Mouse (Mus musculus) small intestine, adult 2 months (tissue): ENCODE results near the gene Fv1. TPM values are rescaled to one million over a fixed set of nuclear protein-coding genes. Genes with fewer than 3 reads are reported as not detected.
"Not testable (repeated sequence)": the region's sequence is repeated elsewhere in the genome, so short reads cannot be mapped to it uniquely, and the experiment has no call there.

ENCODE experiments used
- H3K27ac ChIP-seq: fragments of 200-500 bp; 2 replicates; pipeline ENCODE4 v1.5.1; 2012; ENCODE audit warnings: low read depth, low read length, control low read depth, inconsistent platforms; ENCODE audit not compliant: insufficient read depth
- H3K27me3 ChIP-seq: fragments of 200-500 bp; 2 replicates; pipeline ENCODE4 v1.6.1; 2012; ENCODE audit warnings: mild to moderate bottlenecking, moderate library complexity, low read length, inconsistent platforms; ENCODE audit not compliant: control insufficient read depth, insufficient read depth
- H3K36me3 ChIP-seq: fragments of 200-500 bp; 2 replicates; pipeline ENCODE4 v1.6.1; 2012; ENCODE audit warnings: mild to moderate bottlenecking, low read length, control low read depth, inconsistent platforms; ENCODE audit not compliant: control insufficient read depth, insufficient read depth
- H3K4me1 ChIP-seq: fragments of 200-500 bp; 2 replicates; pipeline ENCODE4 v1.6.1; 2012; ENCODE audit warnings: low read length, inconsistent platforms, mixed read lengths; ENCODE audit not compliant: control insufficient read depth, insufficient read depth, insufficient read length
- H3K4me3 ChIP-seq: fragments of 200-500 bp; 2 replicates; pipeline ENCODE4 v1.5.1; 2012; ENCODE audit warnings: low read depth, mild to moderate bottlenecking, control low read depth, inconsistent platforms, low read length, moderate library complexity
- CTCF ChIP-seq: fragments of 200-500 bp; IDR thresholded peaks from 2 replicates; pipeline ENCODE4 v1.5.1; 2012; ENCODE audit warnings: low read depth, mild to moderate bottlenecking, control low read depth, inconsistent platforms, low read length, moderate library complexity, mixed read lengths; ENCODE audit not compliant: insufficient replicate concordance, insufficient read length; ENCODE audit errors: extremely low read depth
- POLR2A ChIP-seq: fragments of 200-500 bp; IDR thresholded peaks from 2 replicates; pipeline ENCODE4 v1.6.1; 2012; ENCODE audit warnings: low read depth, mild to moderate bottlenecking, control low read depth, inconsistent platforms, low read length, moderate library complexity
- WGBS: fragments of 180-500 bp; shearing (Covaris S2); methylation state at CpG from one replicate; pipeline ENCODE4 v1.1.7; 2018; 5-methylcytosine and 5-hydroxymethylcytosine counted together
- polyA plus RNA-seq: library from polyadenylated mRNA; depleted of rRNA; stranded (reverse); fragments of >200 nt; gene quantifications from 2 replicates; pipeline ENCODE4 v1.2.3, GENCODE M21; 2012

The Fv1 gene
- polyA plus RNA-seq, 1 experiment, result 0.41 TPM

DNA sequence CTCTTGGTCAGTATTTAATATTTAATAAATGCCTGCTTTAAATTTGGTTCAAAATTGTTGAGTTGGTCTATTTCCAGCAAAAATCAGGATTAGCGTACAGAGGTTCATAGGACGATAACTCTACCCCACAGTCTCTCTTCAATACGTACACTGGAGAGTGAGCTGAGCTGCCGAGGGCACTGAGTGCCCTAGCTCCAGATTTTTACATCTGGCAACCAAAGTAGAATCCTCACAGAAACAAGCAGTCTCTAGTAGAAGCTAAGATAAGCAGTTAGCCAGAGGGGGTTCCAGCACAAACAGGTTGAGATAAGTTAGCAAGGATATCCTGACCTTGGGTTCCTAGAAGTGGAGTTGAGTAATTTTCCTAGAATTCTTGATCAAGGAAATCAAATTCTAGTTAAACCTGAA, 20.2 kb upstream of the Fv1 start:
- no peak for TF ChIP-seq POLR2A
- no peak for TF ChIP-seq CTCF
- H3K36me3 ChIP-seq, result no peaks in the 10 kb centered on the region; the same call in 1 of the 2 replicates
- H3K27ac ChIP-seq, result no peak overlapping the region
- 3% methylated on average over 4 of the region's 4 CpGs for WGBS
- H3K27me3 ChIP-seq, result no peaks in the 10 kb centered on the region
- H3K4me3 ChIP-seq, result peak overlapping the region; percentile 82
- no peaks in the 10 kb centered on the region for H3K4me1 ChIP-seq

DNA sequence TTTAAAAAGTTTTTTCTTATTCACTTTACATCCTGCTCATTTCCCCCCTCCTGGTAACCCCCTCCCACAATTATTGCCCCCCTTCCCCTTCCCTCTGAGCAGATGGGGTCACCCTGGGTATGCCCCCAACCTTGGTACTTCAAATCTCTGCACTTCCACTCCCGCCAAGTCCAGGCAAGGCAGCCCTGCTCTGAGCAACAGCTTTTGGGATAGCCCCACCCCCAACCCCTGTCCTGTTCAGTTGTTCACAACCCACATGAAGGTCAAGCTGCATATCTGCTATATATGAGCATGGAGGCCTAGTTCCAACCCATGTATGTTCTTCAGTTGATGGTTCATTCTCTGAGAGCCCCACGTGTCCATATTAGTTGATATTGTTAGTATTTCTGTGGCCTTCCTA, 18.0 kb upstream of the Fv1 start:
- WGBS, result 79% methylated on average over 2 of the region's 2 CpGs
- no peak overlapping the region for H3K27ac ChIP-seq
- no peak for TF ChIP-seq POLR2A
- no peak for TF ChIP-seq CTCF
- H3K4me1 ChIP-seq, result no peaks in the 10 kb centered on the region
- no peak overlapping the region for H3K4me3 ChIP-seq
- no peaks in the 10 kb centered on the region for H3K27me3 ChIP-seq
- H3K36me3 ChIP-seq, result no peaks in the 10 kb centered on the region; the same call in 1 of the 2 replicates

DNA sequence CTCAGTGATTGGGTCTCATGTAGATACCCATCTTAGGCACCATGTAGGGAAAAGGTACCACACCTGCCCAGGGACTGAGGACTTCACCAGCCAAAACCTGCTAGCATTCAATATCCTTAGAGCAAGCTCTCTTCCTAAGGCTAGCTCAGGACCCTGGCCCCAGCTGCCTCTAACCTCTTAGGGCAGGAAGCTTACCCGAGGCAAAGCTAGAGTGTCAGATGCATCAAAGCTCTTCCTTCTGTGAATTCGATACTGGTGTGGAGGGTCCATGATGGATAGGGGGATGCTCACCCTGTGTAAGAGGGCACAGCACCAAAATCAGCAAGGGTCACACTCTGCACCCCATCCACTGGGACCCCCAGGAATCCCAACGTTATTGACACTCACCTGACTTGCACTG, 6.7 kb upstream of the Fv1 start:
- Histone ChIP-seq H3K27ac (no peak overlapping the region), H3K36me3 (peaks cover 28% of the 10 kb centered on the region), H3K27me3 (no peaks in the 10 kb centered on the region), H3K4me3 (no peak overlapping the region), H3K4me1 (no peaks in the 10 kb centered on the region)
- TF ChIP-seq POLR2A (no peak), CTCF (no peak)
- 89% methylated on average over 3 of the region's 3 CpGs for WGBS

GRCm38 (mm10) chr4:147865651-147866050, 3.1 kb upstream of the Fv1 start:
- no peak overlapping the region for H3K4me3 ChIP-seq
- H3K36me3 ChIP-seq, result peaks cover 24% of the 10 kb centered on the region
- peaks cover 15% of the 10 kb centered on the region; the same call in 1 of the 2 replicates for H3K4me1 ChIP-seq
- no peak overlapping the region for H3K27ac ChIP-seq
- no peaks in the 10 kb centered on the region for H3K27me3 ChIP-seq
- 96% methylated on average over 6 of the region's 6 CpGs for WGBS
- TF ChIP-seq CTCF, result no peak
- no peak for TF ChIP-seq POLR2A

- H3K36me3 ChIP-seq, result peaks cover 20% of the 10 kb centered on the region
- H3K27ac ChIP-seq, result no peak overlapping the region
- TF ChIP-seq CTCF (no peak), POLR2A (no peak)
- WGBS, result 95% methylated on average over 9 of the region's 9 CpGs
- peaks cover 15% of the 10 kb centered on the region; the same call in 1 of the 2 replicates for H3K4me1 ChIP-seq
- H3K27me3 ChIP-seq, result no peaks in the 10 kb centered on the region
- H3K4me3 ChIP-seq, result no peak overlapping the region
Measured at GRCm38 (mm10) chr4:147866056-147866455, 2.7 kb upstream of the Fv1 start.

- 43% methylated on average over 3 of the region's 3 CpGs for WGBS
- peaks cover 15% of the 10 kb centered on the region; the same call in 1 of the 2 replicates for H3K4me1 ChIP-seq
- H3K4me3 ChIP-seq, result not testable (repeated sequence)
Measured at GRCm38 (mm10) chr4:147866793-147867192, 2.0 kb upstream of the Fv1 start.

GRCm38 (mm10) chr4:147867563-147868449, 973 bp upstream of the Fv1 start:
- peaks cover 14% of the 10 kb centered on the region for H3K36me3 ChIP-seq
- H3K27me3 ChIP-seq, result no peaks in the 10 kb centered on the region
- WGBS, result 2% methylated on average over 22 of the region's 22 CpGs
- TF ChIP-seq CTCF, result no peak
- no peak; the same call in 1 of the 2 replicates for TF ChIP-seq POLR2A
- peak overlapping the region; percentile 21 for H3K27ac ChIP-seq
- peaks cover 15% of the 10 kb centered on the region; the same call in 1 of the 2 replicates for H3K4me1 ChIP-seq
- H3K4me3 ChIP-seq, result peak overlapping the region; percentile 75

More at GRCm38 (mm10) chr4:147866793-147867192, 2.0 kb upstream of the Fv1 start:
- H3K27ac ChIP-seq, H3K27me3 ChIP-seq: not testable (repeated sequence)
- peaks cover 16% of the 10 kb centered on the region for H3K36me3 ChIP-seq
